Mouse (Mus musculus) liver, embryonic 14.5 days (tissue): ENCODE measurements around the gene Ist1. TPM values are rescaled to one million over a fixed set of nuclear protein-coding genes. Genes with fewer than 3 reads are reported as not detected.

ENCODE experiments used
- ATAC-seq: fragments of 200-750 bp; cut with Nextera tagmentation; 2 replicates; pipeline ENCODE4 v1.8.0; 2017; ENCODE audit warnings: moderate number of reproducible peaks, mild to moderate bottlenecking, moderate library complexity; ENCODE audit not compliant: insufficient read depth
- DNase-seq, 3 experiments: peaks; one replicate each; pipeline ENCODE4 v3.0.0-alpha.2; 2012 to 2013; ENCODE audit warnings: low read depth in 3 of 3, low spot score in 3 of 3
- H3K27ac ChIP-seq: fragments of 300-500 bp; sonication (generic); 2 replicates; pipeline ENCODE4 v1.5.1; 2014; ENCODE audit warnings: moderate library complexity, mild to moderate bottlenecking, control low read depth, inconsistent platforms
- H3K27me3 ChIP-seq: fragments of 300-500 bp; sonication (generic); 2 replicates; pipeline ENCODE4 v1.6.1; 2014; ENCODE audit warnings: mild to moderate bottlenecking, low read length, moderate library complexity; ENCODE audit not compliant: control insufficient read depth, insufficient read depth
- H3K36me3 ChIP-seq: fragments of 300-500 bp; sonication (generic); replicated peaks from 2 replicates; pipeline ENCODE4 v1.6.1; 2014; ENCODE audit warnings: low read depth; ENCODE audit not compliant: control insufficient read depth, insufficient read depth
- H3K4me1 ChIP-seq, 2 experiments: fragments of 200-500 bp in 1 of 2; fragments of 300-500 bp in 1 of 2; sonication (generic) in 1 of 2; replicated peaks; 2 replicates each; pipeline ENCODE4 v1.6.1; 2012 to 2014; ENCODE audit warnings: antibody characterized with exemption in 1 of 2, inconsistent platforms in 1 of 2, low read length in 1 of 2; ENCODE audit not compliant: control insufficient read depth in 2 of 2, insufficient read depth in 2 of 2
- H3K4me2 ChIP-seq: fragments of 300-500 bp; sonication (generic); 2 replicates; pipeline ENCODE4 v1.6.1; 2014; ENCODE audit warnings: low read depth, mild to moderate bottlenecking, control low read depth, moderate library complexity
- H3K4me3 ChIP-seq, 2 experiments: fragments of 200-500 bp in 1 of 2; fragments of 300-500 bp in 1 of 2; sonication (generic) in 1 of 2; 2 replicates each; pipeline ENCODE4 v1.5.1; 2012 to 2014; ENCODE audit warnings: low read depth in 2 of 2, low read length in 2 of 2, mild to moderate bottlenecking in 2 of 2, control low read depth in 1 of 2, inconsistent platforms in 1 of 2, moderate library complexity in 1 of 2; ENCODE audit not compliant: insufficient read depth in 1 of 2
- H3K9ac ChIP-seq: fragments of 300-500 bp; sonication (generic); replicated peaks from 2 replicates; pipeline ENCODE4 v1.6.1; 2014; ENCODE audit warnings: mild to moderate bottlenecking, control low read depth, moderate library complexity
- H3K9me3 ChIP-seq: fragments of 300-500 bp; sonication (generic); 2 replicates; pipeline ENCODE4 v1.6.1; 2016; ENCODE audit warnings: low read length, mixed read lengths; ENCODE audit not compliant: control insufficient read depth
- CTCF ChIP-seq: IDR thresholded peaks from 2 replicates; pipeline ENCODE4 v1.5.1; 2016; ENCODE audit warnings: antibody characterized with exemption, low read depth, control low read depth
- EP300 ChIP-seq: IDR thresholded peaks from 2 replicates; pipeline ENCODE4 v1.6.1; 2016; ENCODE audit warnings: antibody characterized with exemption, low read depth
- WGBS: fragments of 180-500 bp; shearing (Covaris S2); extraction: QIAGEN DNeasy Blood & Tissue Kit; methylation state at CpG from one replicate; pipeline ENCODE4 v1.1.7; 2014; ENCODE audit not compliant: insufficient replicate concordance; 5-methylcytosine and 5-hydroxymethylcytosine counted together
- polyA plus RNA-seq, 2 experiments: library from polyadenylated mRNA; depleted of rRNA in 1 of 2; stranded (reverse) in 1 of 2; unstranded in 1 of 2; fragments of >200 nt; fragmentation: Nextera tagmentation in 1 of 2; extraction: Ambion mirVana in 1 of 2; gene quantifications; 2 replicates each; pipeline versions ENCODE4 v1.2.1 to v1.2.3; 2012 to 2014

Gene Ist1
- polyA plus RNA-seq, 2 experiments, result 19.5 to 31.1 TPM

DNA sequence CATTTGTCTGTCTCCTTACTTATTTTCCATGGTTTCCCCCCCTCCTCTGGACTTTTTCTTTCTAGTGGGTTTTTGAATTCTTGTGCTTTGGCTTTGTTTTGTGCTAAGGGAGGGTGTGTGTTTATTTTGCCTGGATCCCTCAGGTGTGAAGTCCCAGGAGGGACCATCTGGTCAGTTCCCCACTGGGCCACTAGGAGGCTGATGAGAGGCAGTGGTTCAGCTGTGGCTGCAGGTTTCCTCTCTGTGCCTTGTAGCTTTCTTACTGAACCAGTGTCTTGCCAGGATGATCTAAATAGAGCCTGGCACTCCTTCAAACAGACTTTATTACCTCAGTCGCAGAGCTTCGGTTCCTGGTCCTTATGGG lies 13.8 kb upstream of the Ist1 start:
- Histone ChIP-seq H3K27me3 (peaks cover 2% of the 10 kb centered on the region), H3K36me3 (peaks cover 17% of the 10 kb centered on the region), H3K9me3 (no peaks in the 10 kb centered on the region), H3K4me1 (peaks cover 12 to 18% of the 10 kb centered on the region in 2 experiments), H3K27ac (no peak overlapping the region), H3K4me2 (peak overlapping the region; percentile 92), H3K9ac (no peak overlapping the region; the same call in 1 of the 2 replicates), H3K4me3 (peak overlapping the region; percentile 64 to 99; a peak in 3 of 4 replicates)
- 32% methylated on average over 2 of the region's 2 CpGs for WGBS
- DNase-seq, result peak; percentile 61 to 71 (median 62)
- TF ChIP-seq EP300 (no peak), CTCF (peak; percentile 96)
- ATAC-seq, result 0 out of 2 replicates have a peak, but pooled peaks have one; percentile 19

DNA sequence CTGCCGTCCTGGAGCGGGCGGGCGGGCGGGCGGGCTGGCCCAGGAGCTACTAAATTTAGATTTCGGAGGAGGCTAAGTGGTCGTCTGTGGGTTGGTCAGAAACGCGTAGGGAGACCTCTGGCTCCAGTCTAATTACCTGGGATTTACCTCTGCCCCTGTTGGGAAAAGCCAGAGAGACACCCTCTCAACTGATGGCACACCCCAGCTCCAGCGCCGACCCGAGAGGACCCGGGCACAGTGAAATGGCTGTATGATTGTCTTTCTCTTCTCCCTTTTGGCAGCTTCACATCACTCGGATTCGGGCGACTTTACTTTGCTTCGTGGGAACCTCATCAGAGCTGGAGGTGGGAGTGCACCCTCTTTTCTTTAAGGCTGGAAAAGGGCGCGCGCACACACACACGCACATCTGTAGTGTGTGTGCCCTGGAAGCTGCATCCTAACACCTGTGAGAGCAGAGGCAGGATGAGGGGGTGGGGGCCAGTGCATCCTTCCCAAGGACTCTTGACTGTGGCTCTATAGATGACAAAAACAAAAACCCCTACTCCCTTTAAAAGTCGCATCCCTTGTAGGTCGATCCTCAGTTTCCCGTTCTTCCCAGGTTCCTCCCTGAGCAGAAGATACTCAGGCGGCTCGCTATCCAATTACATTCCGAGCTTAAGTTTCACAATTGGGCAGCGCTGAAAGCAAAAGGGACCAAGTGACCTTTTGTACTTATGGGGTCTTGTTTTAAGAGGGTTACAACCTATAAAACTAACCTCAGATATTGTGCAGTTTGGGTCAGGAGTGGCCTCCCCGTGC lies 13.2 kb upstream of the Ist1 start:
- peaks cover 16% of the 10 kb centered on the region for H3K36me3 ChIP-seq
- peak overlapping the region; percentile 81 for H3K27ac ChIP-seq
- peaks cover 12 to 18% of the 10 kb centered on the region in 2 experiments for H3K4me1 ChIP-seq
- no peak for TF ChIP-seq EP300
- peak; percentile 11; the same call in 1 of the 2 replicates for TF ChIP-seq CTCF
- ATAC-seq (peak; percentile 20), DNase-seq (no peak)
- H3K4me2 ChIP-seq, result peak overlapping the region; percentile 92
- peak overlapping the region; percentile 99 for H3K9ac ChIP-seq
- peak overlapping the region; percentile 64 to 99 for H3K4me3 ChIP-seq
- peaks cover 2% of the 10 kb centered on the region for H3K27me3 ChIP-seq
- WGBS, result 3% methylated on average over 30 of the region's 30 CpGs
- H3K9me3 ChIP-seq, result no peaks in the 10 kb centered on the region

DNA sequence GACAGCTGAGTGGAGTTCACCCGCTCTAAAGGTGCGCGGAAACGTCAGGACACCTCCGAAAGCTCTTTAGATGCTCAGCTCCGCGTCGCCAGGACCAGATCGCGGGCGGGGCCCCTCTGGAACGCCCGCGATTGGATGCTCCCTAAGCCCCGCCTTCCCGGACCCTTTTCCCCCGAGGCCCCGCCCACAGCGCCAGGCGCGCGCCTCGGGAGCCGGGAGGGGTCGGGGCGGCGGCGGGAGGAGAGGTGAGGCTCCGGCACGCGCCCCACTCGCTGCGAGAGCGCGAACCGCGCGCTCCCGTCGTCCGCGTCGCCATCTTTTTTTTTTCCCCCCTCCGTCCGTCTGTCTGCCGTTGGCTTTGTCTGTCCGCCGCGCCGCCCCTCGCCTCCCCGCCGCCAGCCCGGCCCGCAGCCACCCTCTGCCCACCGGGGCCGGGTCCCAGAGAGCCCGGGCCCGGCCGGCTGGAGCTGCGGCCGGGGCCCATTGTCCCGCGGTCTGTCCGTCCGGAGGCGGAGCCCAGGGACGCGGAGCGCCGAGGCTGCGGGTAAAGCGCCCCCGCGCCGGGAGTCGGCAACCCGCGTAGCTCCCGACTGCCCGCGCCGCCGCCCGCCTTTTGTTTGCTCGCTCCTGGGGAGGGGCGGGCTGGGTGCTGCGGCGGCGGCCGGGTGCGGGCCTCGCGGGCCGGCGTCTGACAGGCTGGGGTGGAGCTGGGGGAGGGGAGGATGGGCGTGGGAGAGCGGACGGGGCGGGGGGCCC lies 12.4 kb upstream of the Ist1 start, which contains the start of gene Zfp821:
Gene Zfp821, plus strand, starts transcription at position 227 of the 756 bp plus-strand sequence.
- H3K36me3 ChIP-seq, result peaks cover 10% of the 10 kb centered on the region
- under 1% methylated on average over 91 of the region's 100 CpGs for WGBS
- peaks cover 12 to 18% of the 10 kb centered on the region in 2 experiments for H3K4me1 ChIP-seq
- ATAC-seq, result peak; percentile 90
- H3K27me3 ChIP-seq, result peaks cover 2% of the 10 kb centered on the region
- peak within 1 kb of the TSS; percentile 92 for H3K4me2 ChIP-seq
- no peaks in the 10 kb centered on the region for H3K9me3 ChIP-seq
- peak within 1 kb of the TSS; percentile 64 to 99 for H3K4me3 ChIP-seq
- TF ChIP-seq CTCF, result no peak
- no peak for TF ChIP-seq EP300
- H3K9ac ChIP-seq, result peak within 1 kb of the TSS; percentile 99
- peak within 1 kb of the TSS; percentile 81 for H3K27ac ChIP-seq
- peak; percentile 89 to 93 (median 90) for DNase-seq

DNA sequence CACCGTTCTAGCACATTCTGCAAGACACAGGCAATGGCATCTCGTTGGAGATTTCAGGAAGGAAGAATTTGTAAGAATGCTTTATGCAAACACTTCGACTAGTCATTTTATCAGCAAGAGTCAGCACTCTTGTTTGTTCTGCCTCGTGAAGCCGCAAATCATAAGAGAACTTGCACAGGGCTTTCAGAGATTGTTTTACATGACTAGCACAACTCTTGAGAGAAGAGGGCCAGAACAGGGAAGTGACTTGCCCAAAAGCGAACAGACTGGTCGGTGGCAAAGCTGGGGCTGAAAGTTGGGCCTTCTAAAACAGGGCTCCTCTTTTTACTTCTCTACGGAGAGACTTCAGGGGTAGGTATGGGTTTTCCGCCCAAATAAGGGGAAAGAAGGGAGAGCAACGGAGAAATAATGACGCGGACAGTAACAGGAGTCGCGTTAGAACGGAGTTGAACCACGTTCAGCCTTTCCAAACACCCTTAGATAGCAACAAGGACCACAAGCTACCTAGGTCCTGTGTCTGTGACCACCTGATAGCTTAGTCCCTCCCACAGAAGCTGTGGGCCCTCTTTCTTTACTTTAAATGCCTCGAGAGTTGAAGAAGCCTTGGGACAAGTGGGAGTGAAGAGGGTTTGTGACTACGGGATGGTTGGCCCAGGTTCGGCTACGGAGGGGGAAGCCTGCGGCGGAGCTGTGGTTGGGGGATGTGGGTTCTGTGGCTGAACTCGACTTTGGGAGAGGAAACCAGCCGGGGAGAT lies 11.7 kb upstream of the Ist1 start:
- Histone ChIP-seq H3K27me3 (peaks cover 2% of the 10 kb centered on the region), H3K4me1 (peaks cover 12 to 18% of the 10 kb centered on the region in 2 experiments), H3K36me3 (peaks cover 6% of the 10 kb centered on the region), H3K9ac (peak overlapping the region; percentile 60), H3K4me3 (peak overlapping the region; percentile 62 to 99), H3K27ac (peak overlapping the region; percentile 57), H3K4me2 (peak overlapping the region; percentile 92), H3K9me3 (no peaks in the 10 kb centered on the region)
- TF ChIP-seq CTCF, result no peak
- TF ChIP-seq EP300, result no peak
- ATAC-seq, result peak; percentile 33
- 2% methylated on average over 24 of the region's 24 CpGs for WGBS
- DNase-seq, result peak in 1 of 3 experiments; percentile 49
